Mouse (Mus musculus): ENCODE results near the gene Ssx2ip.

Gene Ssx2ip

DNA sequence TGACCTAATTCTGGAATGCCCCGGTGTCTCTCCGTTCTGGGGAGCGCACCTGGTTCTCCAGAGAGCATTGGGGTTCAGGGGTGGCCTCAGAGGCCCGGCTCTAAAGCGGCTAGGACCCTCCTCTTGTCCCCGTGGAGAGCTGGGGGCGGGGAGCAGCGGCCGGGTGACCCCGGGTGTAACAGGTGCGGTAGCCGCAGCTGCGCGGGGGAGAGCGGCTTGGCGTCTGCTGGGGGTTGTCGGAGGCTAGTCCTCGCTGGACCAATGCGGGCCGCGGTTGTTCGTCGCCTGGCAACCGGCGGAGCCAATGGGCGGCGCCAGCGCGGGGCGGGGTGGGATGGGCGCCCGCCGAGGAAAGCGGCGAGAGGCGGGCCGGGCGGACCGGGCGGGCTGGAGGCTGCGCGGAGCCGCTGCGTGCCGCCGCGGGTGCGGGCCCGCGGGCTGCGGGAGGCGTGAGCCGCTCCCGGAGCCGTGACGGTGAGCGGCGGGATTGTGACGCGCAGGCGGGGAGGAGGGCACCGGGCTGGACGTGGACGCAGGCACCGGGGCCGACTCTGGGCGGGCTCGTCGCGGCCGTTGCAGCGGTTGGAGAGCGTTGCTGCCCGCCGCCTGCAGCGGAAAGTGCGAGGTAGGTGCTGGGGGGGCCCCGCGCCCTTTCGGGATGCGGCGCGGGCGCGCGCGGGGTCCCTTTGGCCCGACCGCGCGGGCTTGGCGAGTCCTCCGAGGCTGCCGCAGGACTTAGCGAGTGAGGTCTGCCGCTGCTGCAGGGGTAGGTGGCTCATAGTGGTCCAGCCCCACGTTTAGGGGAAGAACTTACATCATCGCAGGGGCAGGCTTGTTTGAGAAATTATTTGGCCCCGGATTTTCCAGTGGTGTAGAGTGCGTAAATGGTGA is at the start of gene Ssx2ip:
Gene Ssx2ip (plus strand): TSS at position 332 of the 891 bp plus-strand sequence.
- in situ Hi-C loops (cut with MboI; ENCODE audit: low pct_unique_long_range_greater_than_20kb in 1 of 2, low sequenced_read_pairs in 2 of 2, unreplicated experiment in 1 of 2), result no loop called here

DNA sequence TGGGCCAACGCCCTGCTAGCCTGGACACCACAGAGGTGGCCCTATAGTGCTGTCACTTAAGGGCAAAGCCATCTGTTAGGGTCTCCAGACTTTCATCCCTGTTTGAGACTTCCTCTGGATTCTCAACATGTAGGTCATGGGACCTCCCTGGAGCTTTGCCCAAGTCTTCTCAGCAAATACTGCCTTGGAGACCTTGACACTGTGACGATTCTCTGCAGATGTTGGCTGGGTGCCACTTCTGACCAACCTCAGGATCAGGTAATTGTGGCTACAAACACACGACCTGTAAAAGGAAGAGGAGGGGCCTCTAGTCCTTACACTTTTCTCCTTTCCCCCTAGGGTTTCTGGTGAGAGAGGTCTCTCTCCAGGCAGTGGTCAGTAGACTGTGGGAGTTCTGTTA is 49.3 kb upstream of the Ssx2ip start:
- in situ Hi-C loops (cut with MboI; ENCODE audit: low pct_unique_long_range_greater_than_20kb in 1 of 2, low sequenced_read_pairs in 2 of 2, unreplicated experiment in 1 of 2), result no loop called here

DNA sequence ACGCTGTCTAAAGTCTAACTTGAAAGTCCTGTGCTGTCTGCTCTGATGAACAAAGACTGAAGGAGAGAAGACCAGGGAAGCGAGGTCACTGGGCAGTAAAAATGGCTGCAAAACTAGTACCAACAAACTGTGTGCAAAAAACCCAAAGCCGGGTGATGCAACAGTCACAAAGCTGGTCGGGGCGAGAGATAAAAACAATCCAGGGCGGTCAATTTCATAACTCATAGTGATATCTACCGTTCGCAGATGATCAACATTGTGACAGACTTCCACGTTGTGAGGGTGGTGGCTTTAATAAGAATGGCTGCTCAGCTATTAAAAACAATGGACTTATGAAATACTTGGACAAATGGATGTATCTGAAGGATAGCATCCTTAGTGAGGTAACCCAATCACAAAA is 39.0 kb upstream of the Ssx2ip start:
- in situ Hi-C loops (cut with MboI; ENCODE audit: low pct_unique_long_range_greater_than_20kb in 1 of 2, low sequenced_read_pairs in 2 of 2, unreplicated experiment in 1 of 2), result no loop called here

GRCm38 (mm10) chr3:146367058-146367457 is 37.4 kb upstream of the Ssx2ip start:
- in situ Hi-C loops (cut with MboI; ENCODE audit: low pct_unique_long_range_greater_than_20kb in 1 of 2, low sequenced_read_pairs in 2 of 2, unreplicated experiment in 1 of 2), result no loop called here

DNA sequence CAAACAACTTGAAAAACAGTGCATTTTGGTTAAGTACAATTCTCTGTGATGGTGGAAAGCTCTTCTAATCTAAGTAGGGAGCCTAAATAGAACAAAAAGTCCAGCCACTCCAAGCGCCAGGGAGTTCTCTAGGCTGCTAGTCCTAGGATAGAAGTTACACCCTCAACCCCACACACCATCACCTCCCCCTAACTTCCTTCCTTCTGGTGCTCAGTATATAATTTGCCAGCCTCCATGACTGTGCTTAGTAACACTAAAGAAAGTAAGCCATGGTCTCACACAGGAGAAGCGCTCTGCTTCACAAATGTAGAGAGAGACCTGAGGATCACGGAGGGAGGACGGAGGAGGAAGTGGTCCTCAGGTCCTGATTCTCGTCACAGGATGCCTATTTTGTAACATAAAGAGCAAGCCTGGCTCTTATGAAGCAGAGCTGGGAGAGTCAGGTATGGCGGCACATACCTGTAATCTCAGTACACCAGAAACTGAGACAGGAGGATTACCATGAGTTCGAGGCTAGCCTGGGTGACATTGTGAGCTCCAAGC is 33.8 kb upstream of the Ssx2ip start:
- in situ Hi-C loops (cut with MboI; ENCODE audit: low pct_unique_long_range_greater_than_20kb in 1 of 2, low sequenced_read_pairs in 2 of 2, unreplicated experiment in 1 of 2), result no loop called here

- in situ Hi-C loops (cut with MboI; ENCODE audit: low pct_unique_long_range_greater_than_20kb in 1 of 2, low sequenced_read_pairs in 2 of 2, unreplicated experiment in 1 of 2), result no loop called here
These were observed 33.2 kb upstream of the Ssx2ip start for GRCm38 (mm10) chr3:146371201-146371600.

- in situ Hi-C loops (cut with MboI; ENCODE audit: low pct_unique_long_range_greater_than_20kb in 1 of 2, low sequenced_read_pairs in 2 of 2, unreplicated experiment in 1 of 2), result no loop called here
These were observed 29.8 kb upstream of the Ssx2ip start for GRCm38 (mm10) chr3:146374596-146375175.

GRCm38 (mm10) chr3:146375224-146375657 is 29.2 kb upstream of the Ssx2ip start:
- in situ Hi-C loops (cut with MboI; ENCODE audit: low pct_unique_long_range_greater_than_20kb in 1 of 2, low sequenced_read_pairs in 2 of 2, unreplicated experiment in 1 of 2), result no loop called here

- in situ Hi-C loops (cut with MboI; ENCODE audit: low pct_unique_long_range_greater_than_20kb in 1 of 2, low sequenced_read_pairs in 2 of 2, unreplicated experiment in 1 of 2), result no loop called here
These were observed 27.9 kb upstream of the Ssx2ip start for GRCm38 (mm10) chr3:146376337-146377130.

GRCm38 (mm10) chr3:146377216-146377615 is 27.2 kb upstream of the Ssx2ip start:
- in situ Hi-C loops (cut with MboI; ENCODE audit: low pct_unique_long_range_greater_than_20kb in 1 of 2, low sequenced_read_pairs in 2 of 2, unreplicated experiment in 1 of 2), result no loop called here

DNA sequence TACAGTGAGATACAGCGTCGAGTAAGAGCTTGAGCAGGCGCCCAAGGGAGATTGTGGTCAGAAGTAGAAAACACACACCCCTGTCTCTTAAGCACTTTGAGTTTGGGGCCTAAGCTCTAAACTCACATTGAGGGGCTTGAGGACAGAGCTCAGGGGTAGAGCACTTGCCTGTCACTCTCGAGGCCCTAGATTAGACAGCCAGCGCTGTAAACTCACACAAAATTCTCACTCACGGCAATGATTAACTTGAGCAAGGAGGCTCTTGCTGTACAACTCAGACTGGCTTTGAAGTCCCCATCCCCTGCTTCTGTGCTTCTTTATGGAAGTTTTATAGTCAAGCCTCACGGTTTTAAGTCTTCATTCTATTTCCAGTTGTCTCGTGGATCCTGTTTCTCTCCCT is 25.7 kb upstream of the Ssx2ip start:
- in situ Hi-C loops (cut with MboI; ENCODE audit: low pct_unique_long_range_greater_than_20kb in 1 of 2, low sequenced_read_pairs in 2 of 2, unreplicated experiment in 1 of 2), result no loop called here

GRCm38 (mm10) chr3:146379740-146380466 is 24.5 kb upstream of the Ssx2ip start:
- in situ Hi-C loops (cut with MboI; ENCODE audit: low pct_unique_long_range_greater_than_20kb in 1 of 2, low sequenced_read_pairs in 2 of 2, unreplicated experiment in 1 of 2), result no loop called here

- in situ Hi-C loops (cut with MboI; ENCODE audit: low pct_unique_long_range_greater_than_20kb in 1 of 2, low sequenced_read_pairs in 2 of 2, unreplicated experiment in 1 of 2), result no loop called here
These were observed 23.6 kb upstream of the Ssx2ip start for GRCm38 (mm10) chr3:146380874-146381273.

DNA sequence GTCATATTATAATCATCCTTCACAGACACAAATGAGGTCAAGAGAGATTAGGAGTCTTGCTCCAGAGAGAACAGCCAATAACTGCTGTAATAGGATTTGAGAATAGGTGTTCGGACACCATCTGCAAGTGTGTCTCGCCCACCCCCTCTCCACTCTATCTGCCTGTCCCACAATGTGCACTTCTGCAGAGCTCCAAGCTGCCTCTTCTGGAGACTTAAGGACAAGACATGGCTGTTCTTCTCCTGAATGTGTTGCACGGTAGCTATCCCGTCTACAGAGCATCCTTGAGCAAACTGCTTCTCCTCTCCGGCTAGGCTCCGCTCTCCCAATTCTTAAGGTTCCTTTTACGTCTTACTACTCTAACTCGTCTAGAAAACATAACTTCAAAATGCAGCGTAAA is 23.0 kb upstream of the Ssx2ip start:
- in situ Hi-C loops (cut with MboI; ENCODE audit: low pct_unique_long_range_greater_than_20kb in 1 of 2, low sequenced_read_pairs in 2 of 2, unreplicated experiment in 1 of 2), result no loop called here

DNA sequence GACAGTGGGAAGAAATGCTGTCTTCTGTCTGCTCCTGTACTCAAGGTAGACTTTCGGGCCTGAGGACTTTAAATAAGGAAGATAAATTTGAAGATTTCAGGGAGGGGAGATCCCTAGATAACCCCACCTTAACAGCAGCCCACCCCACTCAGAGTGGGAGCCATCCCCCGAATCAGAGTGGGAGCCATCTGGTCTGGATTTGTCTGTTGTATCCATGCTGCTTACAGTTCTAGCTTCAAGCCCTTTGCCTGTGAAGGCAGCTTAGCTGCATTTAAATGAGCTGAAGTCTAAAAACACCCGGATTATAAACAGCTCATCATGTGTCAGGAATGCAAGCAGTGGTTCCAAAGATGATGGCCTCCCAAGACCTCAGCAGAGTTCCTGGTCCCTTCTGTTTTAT is 17.6 kb upstream of the Ssx2ip start:
- in situ Hi-C loops (cut with MboI; ENCODE audit: low pct_unique_long_range_greater_than_20kb in 1 of 2, low sequenced_read_pairs in 2 of 2, unreplicated experiment in 1 of 2), result no loop called here

GRCm38 (mm10) chr3:146392656-146393321 is 11.7 kb upstream of the Ssx2ip start:
- in situ Hi-C loops (cut with MboI; ENCODE audit: low pct_unique_long_range_greater_than_20kb in 1 of 2, low sequenced_read_pairs in 2 of 2, unreplicated experiment in 1 of 2), result no loop called here

- in situ Hi-C loops (cut with MboI; ENCODE audit: low pct_unique_long_range_greater_than_20kb in 1 of 2, low sequenced_read_pairs in 2 of 2, unreplicated experiment in 1 of 2), result no loop called here
These were observed 10.8 kb upstream of the Ssx2ip start for GRCm38 (mm10) chr3:146393641-146394100.

GRCm38 (mm10) chr3:146396256-146396655 is 8.2 kb upstream of the Ssx2ip start:
- in situ Hi-C loops (cut with MboI; ENCODE audit: low pct_unique_long_range_greater_than_20kb in 1 of 2, low sequenced_read_pairs in 2 of 2, unreplicated experiment in 1 of 2), result no loop called here

Measured in mouse embryonic stem cell (cell line).